Mouse (Mus musculus): ENCODE measurements around the gene Rsrp1.
"Not testable (repeated sequence)": the region's sequence is repeated elsewhere in the genome, so short reads cannot be mapped to it uniquely, and the experiment has no call there.

The Rsrp1 gene

GRCm38 (mm10) chr4:134923258-134924018 lies at the start of gene Rsrp1:
TSS of gene Rsrp1 (plus strand) at chr4:134923592.
- peaks cover 19% of the 10 kb centered on the region for H3K36me3 ChIP-seq (ENCODE audit: control insufficient read depth, insufficient read depth, low read length, poor library complexity, severe bottlenecking)
- no peaks in the 10 kb centered on the region for H3K27me3 ChIP-seq (ENCODE audit: control insufficient read depth, insufficient read depth, low read length, poor library complexity, severe bottlenecking)
- peak; percentile 100 for DNase-seq (ENCODE audit: low read depth, low spot score)

- DNase-seq (ENCODE audit: low read depth, low spot score) = no peak
Measured at GRCm38 (mm10) chr4:134876171-134876570, 47.2 kb upstream of the Rsrp1 start.

DNA sequence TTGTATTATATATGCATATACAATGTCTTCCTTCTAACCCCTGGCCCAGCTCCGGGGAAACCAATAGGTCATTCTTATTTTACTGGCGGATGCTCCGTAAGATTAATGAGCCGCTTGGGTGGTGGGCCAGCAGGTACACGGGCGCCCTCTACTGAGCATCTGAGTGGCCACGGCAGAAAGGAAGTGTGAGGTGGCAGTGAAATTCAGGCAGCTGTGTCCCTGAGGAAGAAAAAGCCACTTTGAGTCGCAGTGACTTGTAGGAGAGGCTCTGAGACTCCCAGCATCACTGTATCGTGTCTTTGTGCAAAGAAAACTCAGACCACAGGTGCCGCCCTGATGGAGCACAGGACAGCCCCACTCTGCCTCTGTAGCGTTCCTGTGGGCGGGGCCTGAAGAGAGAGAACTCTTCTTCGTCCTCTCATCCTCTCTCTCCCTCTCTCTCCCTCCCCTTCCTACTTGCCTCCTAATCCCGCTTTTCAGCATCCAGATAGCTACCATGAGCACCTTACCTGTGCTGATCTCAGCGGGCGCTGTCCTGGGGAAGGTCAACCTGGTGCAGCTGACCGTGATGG lies 43.9 kb upstream of the Rsrp1 start:
- no peaks in the 10 kb centered on the region for H3K27me3 ChIP-seq (ENCODE audit: control insufficient read depth, insufficient read depth, low read length, poor library complexity, severe bottlenecking)
- DNase-seq (ENCODE audit: low read depth, low spot score) = peak; percentile 82
- H3K36me3 ChIP-seq (ENCODE audit: control insufficient read depth, insufficient read depth, low read length, poor library complexity, severe bottlenecking) = no peaks in the 10 kb centered on the region

More at GRCm38 (mm10) chr4:134876171-134876570, 47.2 kb upstream of the Rsrp1 start:
- H3K27me3 ChIP-seq (ENCODE audit: control insufficient read depth, insufficient read depth, low read length, poor library complexity, severe bottlenecking) = no peaks in the 10 kb centered on the region
- H3K36me3 ChIP-seq (ENCODE audit: control insufficient read depth, insufficient read depth, low read length, poor library complexity, severe bottlenecking) = no peaks in the 10 kb centered on the region

GRCm38 (mm10) chr4:134880041-134880440 lies 43.4 kb upstream of the Rsrp1 start:
- Histone ChIP-seq H3K27me3 (ENCODE audit: control insufficient read depth, insufficient read depth, low read length, poor library complexity, severe bottlenecking) (no peaks in the 10 kb centered on the region), H3K36me3 (ENCODE audit: control insufficient read depth, insufficient read depth, low read length, poor library complexity, severe bottlenecking) (no peaks in the 10 kb centered on the region)
- peak; percentile 49 for DNase-seq (ENCODE audit: low read depth, low spot score)

DNA sequence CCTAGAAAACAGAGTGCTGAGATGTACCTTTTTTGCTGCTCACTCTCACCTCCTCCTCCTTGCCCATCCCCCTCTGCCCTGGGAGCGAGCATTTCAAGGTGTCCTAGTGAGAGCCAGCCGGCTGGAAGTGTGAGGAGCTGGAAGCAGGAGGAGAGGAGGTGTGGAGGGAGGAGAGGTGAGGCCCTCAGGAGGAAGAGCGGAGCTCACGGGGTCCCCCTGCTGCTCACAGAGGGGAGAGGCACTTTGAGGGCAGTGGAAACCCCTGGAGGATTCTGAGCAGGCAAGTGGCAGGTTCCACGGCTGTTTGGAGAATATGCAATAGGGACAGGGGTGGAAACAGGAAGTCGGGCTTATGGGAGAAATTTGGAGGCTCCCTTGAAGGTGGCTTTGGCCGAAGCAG lies 40.1 kb upstream of the Rsrp1 start:
- H3K27me3 ChIP-seq (ENCODE audit: control insufficient read depth, insufficient read depth, low read length, poor library complexity, severe bottlenecking) = no peaks in the 10 kb centered on the region
- peak; percentile 70 for DNase-seq (ENCODE audit: low read depth, low spot score)
- no peaks in the 10 kb centered on the region for H3K36me3 ChIP-seq (ENCODE audit: control insufficient read depth, insufficient read depth, low read length, poor library complexity, severe bottlenecking)

DNA sequence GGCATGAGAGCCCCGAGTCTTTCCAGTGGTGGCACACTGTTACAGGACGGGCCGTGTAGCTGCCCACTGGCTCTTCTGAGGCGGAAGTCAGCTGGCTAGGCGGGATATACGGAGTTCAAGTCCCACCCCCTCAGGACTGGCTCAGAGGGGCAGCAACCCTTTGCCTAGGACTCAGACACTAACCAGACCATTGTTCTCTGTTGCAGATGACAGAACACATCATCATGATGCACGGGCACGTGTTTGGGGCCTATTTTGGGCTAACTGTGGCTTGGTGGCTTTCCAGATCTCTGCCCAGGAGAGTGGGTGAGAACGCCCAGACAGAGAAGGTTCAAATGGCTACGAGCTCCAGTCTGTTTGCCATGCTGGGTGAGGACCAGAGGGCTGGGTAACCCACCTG lies 39.6 kb upstream of the Rsrp1 start:
- DNase-seq (ENCODE audit: low read depth, low spot score) = peak; percentile 50
- H3K27me3 ChIP-seq (ENCODE audit: control insufficient read depth, insufficient read depth, low read length, poor library complexity, severe bottlenecking) = no peaks in the 10 kb centered on the region
- no peaks in the 10 kb centered on the region for H3K36me3 ChIP-seq (ENCODE audit: control insufficient read depth, insufficient read depth, low read length, poor library complexity, severe bottlenecking)

DNA sequence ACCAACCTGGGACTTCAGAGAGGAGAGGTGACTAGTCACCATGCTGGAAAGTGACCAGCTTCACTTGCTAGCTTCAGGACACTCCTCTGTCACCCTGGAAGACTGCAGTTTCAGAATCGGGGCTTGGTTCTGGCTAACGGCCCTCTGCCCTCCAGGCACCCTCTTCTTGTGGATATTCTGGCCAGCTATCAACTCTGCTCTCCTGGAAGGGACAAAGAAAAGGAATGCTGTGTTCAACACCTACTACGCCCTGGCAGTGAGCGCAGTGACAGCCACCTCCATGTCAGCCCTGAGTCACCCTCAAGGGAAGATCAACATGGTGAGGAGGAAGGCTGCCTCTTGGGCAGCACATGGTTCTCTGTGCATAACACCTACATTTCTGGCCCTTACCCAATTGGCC lies 39.0 kb upstream of the Rsrp1 start:
- no peaks in the 10 kb centered on the region for H3K27me3 ChIP-seq (ENCODE audit: control insufficient read depth, insufficient read depth, low read length, poor library complexity, severe bottlenecking)
- no peaks in the 10 kb centered on the region for H3K36me3 ChIP-seq (ENCODE audit: control insufficient read depth, insufficient read depth, low read length, poor library complexity, severe bottlenecking)
- no peak for DNase-seq (ENCODE audit: low read depth, low spot score)

DNA sequence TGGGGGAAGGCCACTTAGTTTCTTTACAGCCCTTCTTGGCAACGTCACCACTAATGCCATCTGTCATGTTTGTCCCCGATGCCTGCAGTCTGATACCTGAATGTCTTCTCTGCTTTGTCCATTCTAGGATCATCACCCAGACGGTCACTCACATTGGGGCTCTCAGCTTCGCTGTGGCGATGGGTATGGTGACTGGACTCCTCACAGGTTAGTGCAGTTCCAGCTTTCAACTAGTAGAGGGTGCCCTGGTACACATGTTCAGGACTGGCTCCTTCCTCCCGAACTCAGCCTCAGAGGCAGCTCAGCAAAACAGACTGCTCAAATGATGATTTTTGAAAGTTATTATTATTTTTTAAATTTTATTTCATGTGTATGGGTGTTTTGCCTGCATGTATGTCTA lies 31.3 kb upstream of the Rsrp1 start:
- H3K36me3 ChIP-seq (ENCODE audit: control insufficient read depth, insufficient read depth, low read length, poor library complexity, severe bottlenecking) = peaks cover 8% of the 10 kb centered on the region
- no peak for DNase-seq (ENCODE audit: low read depth, low spot score)
- no peaks in the 10 kb centered on the region for H3K27me3 ChIP-seq (ENCODE audit: control insufficient read depth, insufficient read depth, low read length, poor library complexity, severe bottlenecking)

GRCm38 (mm10) chr4:134897256-134897655 lies 26.1 kb upstream of the Rsrp1 start:
- no peak for DNase-seq (ENCODE audit: low read depth, low spot score)
- Histone ChIP-seq H3K27me3 (ENCODE audit: control insufficient read depth, insufficient read depth, low read length, poor library complexity, severe bottlenecking) (no peaks in the 10 kb centered on the region), H3K36me3 (ENCODE audit: control insufficient read depth, insufficient read depth, low read length, poor library complexity, severe bottlenecking) (peaks cover 24% of the 10 kb centered on the region)

GRCm38 (mm10) chr4:134901126-134901525 lies 22.3 kb upstream of the Rsrp1 start:
- Histone ChIP-seq H3K36me3 (ENCODE audit: control insufficient read depth, insufficient read depth, low read length, poor library complexity, severe bottlenecking) (peaks cover 37% of the 10 kb centered on the region), H3K27me3 (ENCODE audit: control insufficient read depth, insufficient read depth, low read length, poor library complexity, severe bottlenecking) (no peaks in the 10 kb centered on the region)
- DNase-seq (ENCODE audit: low read depth, low spot score) = no peak

DNA sequence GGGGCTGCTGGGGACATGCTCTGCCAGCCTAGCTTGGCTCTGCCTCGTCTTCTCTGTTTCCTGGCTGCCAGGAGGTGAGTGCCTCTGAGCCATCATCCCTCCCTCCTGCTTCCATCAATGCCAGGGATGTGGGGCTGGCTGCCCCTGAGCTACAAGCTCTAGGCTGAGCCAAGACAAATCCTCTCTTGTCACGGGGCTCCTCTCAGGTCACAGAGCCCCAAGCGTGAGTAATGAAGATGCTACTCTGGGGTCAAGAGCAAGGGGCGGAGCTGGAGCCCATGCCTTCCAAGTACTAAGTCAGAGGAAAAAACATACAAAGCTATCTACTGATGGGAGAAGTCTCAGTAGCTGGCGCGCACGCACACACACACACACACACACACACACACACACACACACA lies 20.3 kb upstream of the Rsrp1 start:
- H3K36me3 ChIP-seq (ENCODE audit: control insufficient read depth, insufficient read depth, low read length, poor library complexity, severe bottlenecking) = peaks cover 35% of the 10 kb centered on the region
- no peaks in the 10 kb centered on the region for H3K27me3 ChIP-seq (ENCODE audit: control insufficient read depth, insufficient read depth, low read length, poor library complexity, severe bottlenecking)
- DNase-seq (ENCODE audit: low read depth, low spot score) = no peak

- not testable (repeated sequence) for DNase-seq (ENCODE audit: low read depth, low spot score); H3K27me3 ChIP-seq (ENCODE audit: control insufficient read depth, insufficient read depth, low read length, poor library complexity, severe bottlenecking)
- peaks cover 22% of the 10 kb centered on the region for H3K36me3 ChIP-seq (ENCODE audit: control insufficient read depth, insufficient read depth, low read length, poor library complexity, severe bottlenecking)
Measured at GRCm38 (mm10) chr4:134911406-134911805, 12.0 kb upstream of the Rsrp1 start.

DNA sequence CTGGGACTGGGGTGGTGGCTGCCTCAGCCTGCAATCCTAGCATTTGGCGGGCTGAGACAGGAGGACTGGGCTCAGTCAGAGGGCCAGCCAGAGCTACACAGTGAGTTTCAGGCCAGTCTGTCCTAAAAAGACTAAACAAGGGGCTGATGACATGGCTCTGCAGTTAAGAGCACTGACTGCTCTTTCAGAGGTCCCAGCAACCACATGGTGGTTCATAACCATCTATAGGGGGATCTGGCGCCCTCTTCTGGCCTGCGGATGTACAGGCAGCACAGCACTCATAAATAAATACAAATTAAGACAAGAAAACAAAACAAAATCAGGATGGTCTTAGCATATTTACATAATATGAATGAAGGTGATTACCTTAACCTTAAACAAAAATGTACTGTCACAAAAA lies 10.0 kb upstream of the Rsrp1 start:
- H3K27me3 ChIP-seq (ENCODE audit: control insufficient read depth, insufficient read depth, low read length, poor library complexity, severe bottlenecking) = no peaks in the 10 kb centered on the region
- peak; percentile 89 for DNase-seq (ENCODE audit: low read depth, low spot score)
- H3K36me3 ChIP-seq (ENCODE audit: control insufficient read depth, insufficient read depth, low read length, poor library complexity, severe bottlenecking) = peaks cover 14% of the 10 kb centered on the region

DNA sequence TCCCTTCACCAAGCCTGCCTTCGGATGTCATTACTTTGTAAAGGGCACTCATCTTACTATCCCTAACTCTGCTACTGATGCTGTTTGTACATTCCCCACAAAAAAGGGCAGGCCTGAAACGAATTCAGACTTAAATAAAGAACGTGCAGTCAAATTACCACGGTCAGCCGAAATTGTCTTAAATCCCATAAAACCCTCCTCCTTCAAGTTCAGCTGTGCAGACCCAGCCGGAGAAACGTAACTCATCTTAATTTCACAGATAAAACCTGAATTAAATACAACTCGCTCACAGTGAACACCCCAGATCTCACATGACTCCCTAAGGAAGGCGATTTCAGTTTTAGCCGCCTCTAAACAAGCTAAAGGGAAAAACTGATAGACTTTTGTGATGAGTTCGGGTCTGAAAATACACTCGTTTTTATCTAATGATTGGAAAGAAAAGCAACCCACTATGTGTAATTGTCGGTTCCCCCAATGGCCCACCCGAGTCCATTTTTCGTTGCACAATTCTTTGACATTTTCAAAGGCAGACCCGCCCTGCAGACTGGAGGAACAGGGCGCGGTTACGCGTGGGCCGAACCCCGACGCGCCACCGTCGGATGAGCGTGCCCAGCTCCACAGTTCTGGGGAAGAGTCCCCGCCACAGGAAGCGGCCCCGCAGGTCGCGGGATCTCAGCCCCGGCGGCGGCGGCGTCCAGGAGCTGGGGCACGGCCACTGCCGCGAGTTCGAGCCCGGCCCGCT lies 9.1 kb upstream of the Rsrp1 start:
- Histone ChIP-seq H3K27me3 (ENCODE audit: control insufficient read depth, insufficient read depth, low read length, poor library complexity, severe bottlenecking) (no peaks in the 10 kb centered on the region), H3K36me3 (ENCODE audit: control insufficient read depth, insufficient read depth, low read length, poor library complexity, severe bottlenecking) (peaks cover 6% of the 10 kb centered on the region)
- DNase-seq (ENCODE audit: low read depth, low spot score) = no peak

GRCm38 (mm10) chr4:134914864-134915209 lies 8.6 kb upstream of the Rsrp1 start, which contains the start of gene Tmem50a:
TSS of gene Tmem50a (minus strand) at chr4:134915024.
- Histone ChIP-seq H3K36me3 (ENCODE audit: control insufficient read depth, insufficient read depth, low read length, poor library complexity, severe bottlenecking) (peaks cover 2% of the 10 kb centered on the region), H3K27me3 (ENCODE audit: control insufficient read depth, insufficient read depth, low read length, poor library complexity, severe bottlenecking) (no peaks in the 10 kb centered on the region)
- DNase-seq (ENCODE audit: low read depth, low spot score) = peak; percentile 96

All from splenic B cell, adult 2 months (primary cell).